In the genomic region with DNA sequence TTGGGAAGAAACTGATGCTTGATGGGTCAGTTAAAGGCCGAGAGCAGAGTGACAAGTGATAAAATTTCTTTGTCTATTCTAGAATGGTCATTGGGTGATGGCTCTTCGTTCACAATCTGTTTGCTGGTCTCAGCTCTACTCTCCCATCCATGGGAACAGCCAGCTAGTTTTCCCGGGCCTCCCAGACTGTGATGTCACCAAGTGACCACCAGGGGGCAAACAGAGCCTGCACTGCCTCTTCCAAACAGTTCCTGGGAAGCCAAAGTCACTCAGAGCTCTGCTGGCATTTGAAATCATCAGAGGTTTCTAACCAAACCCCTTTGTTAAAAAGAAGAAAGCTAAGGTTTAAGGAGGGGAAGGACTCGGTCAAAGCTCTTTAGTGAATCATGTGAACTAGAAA, we compare ENCODE assay signal across 8 mouse cellular contexts. TPM values are rescaled to one million over a fixed set of nuclear protein-coding genes. Genes with fewer than 3 reads are reported as not detected.
A peak's percentile ranks its signal among the peaks of the same experiment; 100 is the strongest.
DNase-seq lines count a peak whose midpoint lies in the region; ATAC-seq and TF ChIP-seq lines count a peak whose summit lies in the region.

No protein-coding gene starts in this region.

- peak; percentile 39 for DNase-seq in A20 (ENCODE audit: low read depth, low spot score)
- DNase-seq in R1 (ENCODE audit: low read depth, low spot score) = peak; percentile 74
- DNase-seq in cerebellum, postnatal 14 days = peak; percentile 87 to 90
- peak; percentile 70 to 79 for DNase-seq in frontal cortex, postnatal 36 days (ENCODE audit: low spot score in 2 of 2)
- DNase-seq in liver, embryonic 13.5 days = peak; percentile 44
- peak; percentile 50 for DNase-seq in thymus, postnatal 0 days (ENCODE audit: low spot score)

- no peak overlapping the region for H3K4me2 ChIP-seq in intestine, postnatal 0 days (replicated peaks; ENCODE audit: low read depth)
- H3K4me2 ChIP-seq in liver, embryonic 13.5 days = no peak overlapping the region
- no peak overlapping the region for H3K4me2 ChIP-seq in neural tube, embryonic 15.5 days

- no peaks in the 10 kb centered on the region for H3K27me3 ChIP-seq in intestine, postnatal 0 days (replicated peaks; ENCODE audit: control insufficient read depth, insufficient read depth, low read length)
- H3K27me3 ChIP-seq in liver, embryonic 13.5 days = 0 out of 2 replicates have a peak, but pooled peaks cover 7% of the 10 kb centered on the region
- H3K27me3 ChIP-seq in neural tube, embryonic 15.5 days (replicated peaks) = 0 out of 2 replicates have a peak, but pooled peaks cover 5% of the 10 kb centered on the region

- no peaks in the 10 kb centered on the region for H3K9me3 ChIP-seq in intestine, postnatal 0 days (ENCODE audit: control insufficient read depth)
- no peaks in the 10 kb centered on the region for H3K9me3 ChIP-seq in liver, embryonic 13.5 days (replicated peaks)
- H3K9me3 ChIP-seq in neural tube, embryonic 15.5 days (replicated peaks) = no peaks in the 10 kb centered on the region

- no peak overlapping the region for H3K9ac ChIP-seq in intestine, postnatal 0 days (ENCODE audit: low read depth, low read length)
- H3K9ac ChIP-seq in liver, embryonic 13.5 days = no peak overlapping the region
- no peak overlapping the region for H3K9ac ChIP-seq in neural tube, embryonic 15.5 days (replicated peaks)

- H3K4me3 ChIP-seq in intestine, postnatal 0 days (ENCODE audit: low read depth, low read length) = no peak overlapping the region
- no peak overlapping the region for H3K4me3 ChIP-seq in liver, embryonic 13.5 days (replicated peaks)
- H3K4me3 ChIP-seq in neural tube, embryonic 15.5 days (replicated peaks) = no peak overlapping the region

- WGBS in intestine, postnatal 0 days = 1% methylated on average over 4 of the region's 4 CpGs
- 4% methylated on average over 4 of the region's 4 CpGs for whole genome bisulfite sequencing in liver, embryonic 13.5 days (ENCODE audit: insufficient replicate concordance)
- 9% methylated on average over 4 of the region's 4 CpGs for WGBS in neural tube, embryonic 15.5 days

- 0 out of 2 replicates have a peak, but pooled peaks have one; percentile 25 for ATAC-seq in intestine, postnatal 0 days
- no peak for ATAC-seq in liver, embryonic 13.5 days (ENCODE audit: low read depth)
- ATAC-seq in neural tube, embryonic 15.5 days (ENCODE audit: low FRiP score) = peak; percentile 70

- TF ChIP-seq CTCF in intestine, postnatal 0 days (IDR thresholded peaks at IDR 0.05; ENCODE audit: low read depth) = peak; percentile 92

- H3K27ac ChIP-seq in intestine, postnatal 0 days (ENCODE audit: low read depth, low read length) = no peak overlapping the region
- no peak overlapping the region for H3K27ac ChIP-seq in liver, embryonic 13.5 days
- H3K27ac ChIP-seq in neural tube, embryonic 15.5 days (replicated peaks) = no peak overlapping the region

- no peaks in the 10 kb centered on the region for H3K4me1 ChIP-seq in intestine, postnatal 0 days (replicated peaks; ENCODE audit: control insufficient read depth, insufficient read depth, low read length)
- no peaks in the 10 kb centered on the region for H3K4me1 ChIP-seq in liver, embryonic 13.5 days (replicated peaks)
- no peaks in the 10 kb centered on the region for H3K4me1 ChIP-seq in neural tube, embryonic 15.5 days

- H3K36me3 ChIP-seq in intestine, postnatal 0 days (ENCODE audit: control insufficient read depth, insufficient read depth) = no peaks in the 10 kb centered on the region
- no peaks in the 10 kb centered on the region for H3K36me3 ChIP-seq in liver, embryonic 13.5 days
- no peaks in the 10 kb centered on the region for H3K36me3 ChIP-seq in neural tube, embryonic 15.5 days

RNA-seq across cellular contexts. Expression of a gene that starts 8.5 kb away (rescaled TPM):
- 1.9 and 2.1 TPM in 2 replicates for polyA plus RNA-seq in intestine, postnatal 0 days (2015; fragmentation: Nextera tagmentation; extraction: Ambion mirVana)
- 1.2 and 1.3 TPM in 2 replicates for polyA plus RNA-seq in liver, embryonic 13.5 days (2015; fragmentation: Nextera tagmentation; extraction: Ambion mirVana)
- polyA plus RNA-seq in neural tube, embryonic 15.5 days (2015; fragmentation: Nextera tagmentation; extraction: Ambion mirVana) = 4.2 and 4.6 TPM in 2 replicates
- 5.0 and 7.0 TPM in 2 replicates for polyA plus RNA-seq in thymus, postnatal 0 days (2015; fragmentation: Nextera tagmentation; extraction: Ambion mirVana)

RNA-seq across cellular contexts. Expression of a gene that starts 17.2 kb away (rescaled TPM):
- 1.0 and 1.2 TPM in 2 replicates for polyA plus RNA-seq in intestine, postnatal 0 days (2015; fragmentation: Nextera tagmentation; extraction: Ambion mirVana)
- not detected in 2 replicates for polyA plus RNA-seq in liver, embryonic 13.5 days (2015; fragmentation: Nextera tagmentation; extraction: Ambion mirVana)
- polyA plus RNA-seq in neural tube, embryonic 15.5 days (2015; fragmentation: Nextera tagmentation; extraction: Ambion mirVana) = 0.28 and 0.37 TPM in 2 replicates
- polyA plus RNA-seq in thymus, postnatal 0 days (2015; fragmentation: Nextera tagmentation; extraction: Ambion mirVana) = 0.08 TPM in 1 of 2 replicates, not detected in the other
